Mouse (Mus musculus) limb, embryonic 10.5 days (tissue): ENCODE results near the gene Lep. TPM values are rescaled to one million over a fixed set of nuclear protein-coding genes. Genes with fewer than 3 reads are reported as not detected.

Experiments
- DNase-seq: peaks from one replicate; pipeline ENCODE4 v3.0.0-alpha.2; 2017; ENCODE audit warnings: low spot score
- H3K27ac ChIP-seq: fragments of 300-500 bp; sonication (generic); 2 replicates; pipeline ENCODE4 v1.5.1; 2016; ENCODE audit warnings: mild to moderate bottlenecking
- H3K27me3 ChIP-seq: fragments of 300-500 bp; sonication (generic); 2 replicates; pipeline ENCODE4 v1.6.1; 2016; ENCODE audit warnings: low read depth, mild to moderate bottlenecking; ENCODE audit not compliant: poor library complexity, severe bottlenecking
- H3K36me3 ChIP-seq: fragments of 300-500 bp; sonication (generic); 2 replicates; pipeline ENCODE4 v1.6.1; 2016; ENCODE audit warnings: mild to moderate bottlenecking, moderate library complexity
- H3K4me1 ChIP-seq: fragments of 300-500 bp; sonication (generic); 2 replicates; pipeline ENCODE4 v1.6.1; 2016
- H3K4me3 ChIP-seq: fragments of 300-500 bp; sonication (generic); 2 replicates; pipeline ENCODE4 v1.5.1; 2016; ENCODE audit warnings: mild to moderate bottlenecking, moderate library complexity
- H3K9me3 ChIP-seq: fragments of 300-500 bp; sonication (generic); replicated peaks from 2 replicates; pipeline ENCODE4 v1.6.1; 2016; ENCODE audit warnings: mild to moderate bottlenecking
- WGBS: fragments of 180-500 bp; shearing (Covaris S2); methylation state at CpG from one replicate; pipeline ENCODE4 v1.1.7; 2016; 5-methylcytosine and 5-hydroxymethylcytosine counted together
- polyA plus RNA-seq: library from polyadenylated mRNA; unstranded; fragments of >200 nt; fragmentation: Nextera tagmentation; extraction: Ambion mirVana; gene quantifications from 2 replicates; pipeline ENCODE4 v1.2.1, GENCODE M21; 2016

The Lep gene
- polyA plus RNA-seq, 1 experiment from 2014 or later, result not detected

GRCm38 (mm10) chr6:29026766-29027165, 33.3 kb upstream of the Lep start:
- Histone ChIP-seq H3K27me3 (peaks cover 53% of the 10 kb centered on the region), H3K4me3 (no peak overlapping the region), H3K36me3 (no peaks in the 10 kb centered on the region), H3K27ac (no peak overlapping the region), H3K4me1 (peaks cover 8% of the 10 kb centered on the region), H3K9me3 (peaks cover 3% of the 10 kb centered on the region; the same call in 1 of the 2 replicates)
- 63% methylated on average over 6 of the region's 6 CpGs for WGBS
- DNase-seq, result no peak

GRCm38 (mm10) chr6:29028129-29028528, 31.9 kb upstream of the Lep start:
- no peak for DNase-seq
- no peak overlapping the region for H3K4me3 ChIP-seq
- no peaks in the 10 kb centered on the region for H3K36me3 ChIP-seq
- peaks cover 39% of the 10 kb centered on the region for H3K27me3 ChIP-seq
- peaks cover 15% of the 10 kb centered on the region for H3K4me1 ChIP-seq
- H3K27ac ChIP-seq, result no peak overlapping the region
- H3K9me3 ChIP-seq, result peaks cover 3% of the 10 kb centered on the region; the same call in 1 of the 2 replicates
- WGBS, result 65% methylated on average over 5 of the region's 5 CpGs

- 75% methylated on average over 6 of the region's 6 CpGs for WGBS
- no peak for DNase-seq
- Histone ChIP-seq H3K27me3 (peaks cover 28% of the 10 kb centered on the region), H3K9me3 (peaks cover 3% of the 10 kb centered on the region; the same call in 1 of the 2 replicates), H3K4me3 (no peak overlapping the region), H3K4me1 (peaks cover 10% of the 10 kb centered on the region; the same call in 1 of the 2 replicates), H3K36me3 (no peaks in the 10 kb centered on the region), H3K27ac (no peak overlapping the region)
Observed at GRCm38 (mm10) chr6:29029521-29029920, 30.5 kb upstream of the Lep start.

- H3K4me1 ChIP-seq, result peaks cover 10% of the 10 kb centered on the region; the same call in 1 of the 2 replicates
- H3K4me3 ChIP-seq, result no peak overlapping the region
- H3K36me3 ChIP-seq, result no peaks in the 10 kb centered on the region
- H3K27ac ChIP-seq, result no peak overlapping the region
- H3K9me3 ChIP-seq, result peaks cover 3% of the 10 kb centered on the region; the same call in 1 of the 2 replicates
- DNase-seq, result no peak
- H3K27me3 ChIP-seq, result peaks cover 11% of the 10 kb centered on the region
- 76% methylated on average over 6 of the region's 6 CpGs for WGBS
Observed at GRCm38 (mm10) chr6:29031216-29031615, 28.8 kb upstream of the Lep start.

- Histone ChIP-seq H3K4me1 (peaks cover 10% of the 10 kb centered on the region; the same call in 1 of the 2 replicates), H3K27me3 (peaks cover 6% of the 10 kb centered on the region), H3K36me3 (no peaks in the 10 kb centered on the region), H3K4me3 (no peak overlapping the region), H3K9me3 (peaks cover 3% of the 10 kb centered on the region; the same call in 1 of the 2 replicates), H3K27ac (no peak overlapping the region)
- no peak for DNase-seq
- WGBS, result 88% methylated on average over 13 of the region's 13 CpGs
Observed at GRCm38 (mm10) chr6:29031704-29032310, 28.2 kb upstream of the Lep start.

GRCm38 (mm10) chr6:29032411-29032810, 27.6 kb upstream of the Lep start:
- Histone ChIP-seq H3K9me3 (peaks cover 3% of the 10 kb centered on the region; the same call in 1 of the 2 replicates), H3K27ac (no peak overlapping the region), H3K27me3 (no peaks in the 10 kb centered on the region), H3K4me1 (peaks cover 10% of the 10 kb centered on the region; the same call in 1 of the 2 replicates), H3K36me3 (no peaks in the 10 kb centered on the region), H3K4me3 (no peak overlapping the region)
- WGBS, result 77% methylated on average over 12 of the region's 12 CpGs
- no peak for DNase-seq

GRCm38 (mm10) chr6:29033981-29034646, 25.9 kb upstream of the Lep start:
- peaks cover 3% of the 10 kb centered on the region; the same call in 1 of the 2 replicates for H3K9me3 ChIP-seq
- no peak overlapping the region for H3K4me3 ChIP-seq
- no peaks in the 10 kb centered on the region for H3K36me3 ChIP-seq
- H3K4me1 ChIP-seq, result peaks cover 10% of the 10 kb centered on the region; the same call in 1 of the 2 replicates
- DNase-seq, result no peak
- WGBS, result 77% methylated on average over 7 of the region's 7 CpGs
- H3K27ac ChIP-seq, result no peak overlapping the region
- H3K27me3 ChIP-seq, result no peaks in the 10 kb centered on the region

- Histone ChIP-seq H3K4me3 (no peak overlapping the region), H3K9me3 (no peaks in the 10 kb centered on the region), H3K4me1 (peaks cover 9% of the 10 kb centered on the region; the same call in 1 of the 2 replicates), H3K27me3 (no peaks in the 10 kb centered on the region), H3K27ac (no peak overlapping the region), H3K36me3 (no peaks in the 10 kb centered on the region)
- no peak for DNase-seq
- 66% methylated on average over 4 of the region's 4 CpGs for WGBS
Observed at GRCm38 (mm10) chr6:29036698-29037097, 23.3 kb upstream of the Lep start.

GRCm38 (mm10) chr6:29040266-29040665, 19.8 kb upstream of the Lep start:
- WGBS, result 95% methylated on average over 2 of the region's 2 CpGs

GRCm38 (mm10) chr6:29044029-29044428, 16.0 kb upstream of the Lep start:
- H3K4me1 ChIP-seq, result no peaks in the 10 kb centered on the region
- DNase-seq, result no peak

More at GRCm38 (mm10) chr6:29040266-29040665, 19.8 kb upstream of the Lep start:
- Histone ChIP-seq H3K27ac (no peak overlapping the region), H3K9me3 (no peaks in the 10 kb centered on the region), H3K36me3 (no peaks in the 10 kb centered on the region), H3K4me1 (no peaks in the 10 kb centered on the region), H3K4me3 (no peak overlapping the region), H3K27me3 (no peaks in the 10 kb centered on the region)
- no peak for DNase-seq

GRCm38 (mm10) chr6:29049926-29050325, 10.1 kb upstream of the Lep start:
- Histone ChIP-seq H3K27ac (no peak overlapping the region), H3K4me3 (no peak overlapping the region), H3K36me3 (no peaks in the 10 kb centered on the region), H3K27me3 (peaks cover 11% of the 10 kb centered on the region; the same call in 1 of the 2 replicates), H3K9me3 (no peaks in the 10 kb centered on the region), H3K4me1 (no peaks in the 10 kb centered on the region)
- no peak for DNase-seq
- WGBS, result 64% methylated on average over 5 of the region's 5 CpGs

More at GRCm38 (mm10) chr6:29044029-29044428, 16.0 kb upstream of the Lep start:
- Histone ChIP-seq H3K4me3 (no peak overlapping the region), H3K27ac (no peak overlapping the region), H3K36me3 (no peaks in the 10 kb centered on the region), H3K9me3 (no peaks in the 10 kb centered on the region), H3K27me3 (no peaks in the 10 kb centered on the region)

- H3K4me3 ChIP-seq, result no peak overlapping the region
- H3K9me3 ChIP-seq, result no peaks in the 10 kb centered on the region
- H3K4me1 ChIP-seq, result no peaks in the 10 kb centered on the region
- H3K36me3 ChIP-seq, result no peaks in the 10 kb centered on the region
- 64% methylated on average over 9 of the region's 9 CpGs for WGBS
- no peak overlapping the region for H3K27ac ChIP-seq
- H3K27me3 ChIP-seq, result peaks cover 11% of the 10 kb centered on the region; the same call in 1 of the 2 replicates
- no peak for DNase-seq
Observed at GRCm38 (mm10) chr6:29052188-29052587, 7.8 kb upstream of the Lep start.

GRCm38 (mm10) chr6:29053181-29053580, 6.8 kb upstream of the Lep start:
- WGBS, result 69% methylated on average over 7 of the region's 7 CpGs
- Histone ChIP-seq H3K27me3 (peaks cover 11% of the 10 kb centered on the region; the same call in 1 of the 2 replicates), H3K4me1 (no peaks in the 10 kb centered on the region), H3K4me3 (no peak overlapping the region), H3K27ac (no peak overlapping the region), H3K9me3 (no peaks in the 10 kb centered on the region), H3K36me3 (no peaks in the 10 kb centered on the region)
- no peak for DNase-seq
